Mouse (Mus musculus) kidney, postnatal 4 days (tissue): ENCODE results near the gene Rabep1.

Experiments used
- DNase-seq, 2 experiments: peaks; one replicate each; pipeline ENCODE4 v3.0.0; 2021; ENCODE audit warnings: mixed read lengths in 2 of 2

Gene Rabep1

DNA sequence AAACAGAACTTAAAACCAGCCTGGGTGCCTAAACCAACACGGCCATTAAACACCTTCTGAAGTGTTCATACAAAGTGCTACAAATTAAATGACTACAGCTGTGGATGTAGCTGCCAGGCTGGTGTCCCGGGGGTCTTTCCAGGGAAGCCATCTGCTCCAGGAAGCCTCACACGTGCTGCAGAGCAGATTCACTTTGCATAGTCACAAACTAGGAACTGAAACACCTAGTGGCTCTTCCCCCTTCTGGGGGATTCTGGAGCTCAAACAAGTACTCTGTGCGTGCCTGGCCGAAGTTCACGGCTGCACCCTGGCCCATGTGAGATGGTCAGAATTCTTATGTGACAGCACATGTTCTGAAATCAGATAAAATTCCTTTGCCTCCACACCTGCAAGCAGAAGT lies 135.7 kb downstream of the Rabep1 start:
- DNase-seq, result no peak

DNA sequence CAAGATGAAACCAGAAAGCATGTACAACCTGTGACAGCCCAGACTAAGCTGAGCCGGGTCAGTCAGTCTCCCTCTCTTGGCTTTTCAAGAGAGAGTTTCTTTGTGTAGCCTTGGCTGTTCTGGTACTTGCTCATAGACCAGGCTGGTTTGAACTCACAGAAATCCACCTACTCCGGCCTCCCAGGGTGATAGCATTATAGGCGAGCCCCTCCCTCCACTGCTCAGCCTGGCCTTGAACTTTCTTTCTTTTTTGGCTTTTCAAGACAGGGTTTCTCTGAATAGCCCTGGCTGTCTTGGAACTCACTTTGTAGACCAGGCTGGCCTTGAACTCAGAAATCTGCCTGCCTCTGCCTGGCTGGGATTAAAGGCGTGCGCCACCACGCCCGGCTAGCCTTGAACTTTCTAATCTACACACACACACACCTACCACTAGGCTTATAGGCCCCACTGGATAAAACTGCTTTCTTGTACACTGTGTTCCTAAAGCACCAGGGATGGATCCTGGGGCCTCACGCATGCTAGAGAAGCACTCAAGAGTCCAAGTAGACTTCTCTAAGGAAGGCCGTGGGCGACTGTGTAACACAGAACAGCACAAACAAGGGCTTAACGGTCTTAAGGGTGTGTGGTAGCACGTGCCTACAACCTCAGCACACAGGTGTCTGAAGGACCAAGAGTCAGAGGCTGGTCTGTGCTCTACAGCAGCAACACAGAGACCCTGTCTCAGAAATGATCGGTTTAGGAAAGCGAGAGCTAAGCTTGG lies 136.4 kb downstream of the Rabep1 start:
- no peak for DNase-seq

DNA sequence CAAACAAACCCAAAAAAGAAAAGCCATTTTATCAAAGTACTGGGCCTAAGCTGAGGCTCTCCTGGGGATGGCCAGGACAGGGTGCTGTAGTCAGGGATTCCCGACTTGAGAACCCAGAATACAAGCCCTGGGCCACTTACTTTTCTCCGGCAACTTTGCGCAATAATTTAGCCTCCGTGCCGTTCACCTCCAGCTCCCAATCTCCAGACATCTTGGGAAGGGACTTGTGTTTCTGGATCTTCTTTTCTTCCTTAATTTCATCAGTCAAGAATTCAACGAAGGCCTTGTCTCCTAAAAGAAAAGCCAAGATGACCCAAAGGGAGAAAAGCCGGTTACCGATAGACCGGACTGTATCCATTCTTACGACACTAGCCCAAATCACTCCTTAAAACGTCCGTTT lies 137.5 kb downstream of the Rabep1 start:
- no peak for DNase-seq

- peak; percentile 98 for DNase-seq
These were observed 138.1 kb downstream of the Rabep1 start, which contains the start of gene C1qbp for GRCm38 (mm10) chr11:70982557-70983228. Gene C1qbp (minus strand): TSS chr11:70983026.
